Mouse (Mus musculus) adrenal gland, adult 2 months (tissue): ENCODE results near the gene Ptprt. TPM values are rescaled to one million over a fixed set of nuclear protein-coding genes. Genes with fewer than 3 reads are reported as not detected.

Experiments used
- DNase-seq: peaks from one replicate; pipeline ENCODE4 v3.0.0; 2021
- polyA plus RNA-seq: library from polyadenylated mRNA; depleted of rRNA; stranded (reverse); fragments of >200 nt; gene quantifications from 2 replicates; pipeline ENCODE4 v1.2.3, GENCODE M21; 2012
- total RNA-seq, 2 experiments: library from RNA; stranded (reverse); gene quantifications; 2 replicates each; pipeline ENCODE4 v1.2.3; 2021

The Ptprt gene
- total and polyA plus RNA-seq, 3 experiments = 0.02 to 0.10 (median 0.03) TPM

GRCm38 (mm10) chr2:162411014-162411413 lies 249.9 kb downstream of the Ptprt start:
- no peak for DNase-seq

GRCm38 (mm10) chr2:162409245-162409644 lies 251.7 kb downstream of the Ptprt start:
- DNase-seq = no peak

- no peak for DNase-seq
Observed at GRCm38 (mm10) chr2:162401316-162402100, 259.4 kb downstream of the Ptprt start.

- DNase-seq = no peak
Observed at GRCm38 (mm10) chr2:162394601-162395000, 266.3 kb downstream of the Ptprt start.

GRCm38 (mm10) chr2:162391834-162392233 lies 269.1 kb downstream of the Ptprt start:
- no peak for DNase-seq

GRCm38 (mm10) chr2:162377309-162377708 lies 283.6 kb downstream of the Ptprt start:
- DNase-seq = no peak

GRCm38 (mm10) chr2:162349047-162349446 lies 311.9 kb downstream of the Ptprt start:
- no peak for DNase-seq

GRCm38 (mm10) chr2:162341846-162342245 lies 319.1 kb downstream of the Ptprt start:
- DNase-seq = no peak

- DNase-seq = no peak
Observed at GRCm38 (mm10) chr2:162340231-162340630, 320.7 kb downstream of the Ptprt start.

GRCm38 (mm10) chr2:162332066-162332683 lies 328.8 kb downstream of the Ptprt start:
- DNase-seq = no peak

- DNase-seq = no peak
Observed at GRCm38 (mm10) chr2:162329430-162329829, 331.5 kb downstream of the Ptprt start.

- no peak for DNase-seq
Observed at GRCm38 (mm10) chr2:162322411-162322810, 338.5 kb downstream of the Ptprt start.

- no peak for DNase-seq
Observed at GRCm38 (mm10) chr2:162307996-162308395, 353.0 kb downstream of the Ptprt start.

- no peak for DNase-seq
Observed at GRCm38 (mm10) chr2:162294070-162294469, 366.9 kb downstream of the Ptprt start.

GRCm38 (mm10) chr2:162282606-162283005 lies 378.3 kb downstream of the Ptprt start:
- DNase-seq = no peak

GRCm38 (mm10) chr2:162282121-162282520 lies 378.8 kb downstream of the Ptprt start:
- no peak for DNase-seq

GRCm38 (mm10) chr2:162273826-162274225 lies 387.1 kb downstream of the Ptprt start:
- DNase-seq = no peak

- DNase-seq = no peak
Observed at GRCm38 (mm10) chr2:162251272-162251671, 409.7 kb downstream of the Ptprt start.

GRCm38 (mm10) chr2:162248296-162248695 lies 412.7 kb downstream of the Ptprt start:
- DNase-seq = no peak

GRCm38 (mm10) chr2:162222476-162222875 lies 438.5 kb downstream of the Ptprt start:
- no peak for DNase-seq

GRCm38 (mm10) chr2:162220586-162220985 lies 440.4 kb downstream of the Ptprt start:
- DNase-seq = no peak

- DNase-seq = no peak
Observed at GRCm38 (mm10) chr2:162219507-162219906, 441.4 kb downstream of the Ptprt start.

- no peak for DNase-seq
Observed at GRCm38 (mm10) chr2:162217896-162218295, 443.1 kb downstream of the Ptprt start.

- no peak for DNase-seq
Observed at GRCm38 (mm10) chr2:162212397-162212796, 448.6 kb downstream of the Ptprt start.
